Mouse (Mus musculus): Measurements from ENCODE around the gene Zc3h12a. TPM values are rescaled to one million over a fixed set of nuclear protein-coding genes. Genes with fewer than 3 reads are reported as not detected.

Zc3h12a gene
- polyA plus RNA-seq, 2 experiments = 0.39 to 0.79 TPM

DNA sequence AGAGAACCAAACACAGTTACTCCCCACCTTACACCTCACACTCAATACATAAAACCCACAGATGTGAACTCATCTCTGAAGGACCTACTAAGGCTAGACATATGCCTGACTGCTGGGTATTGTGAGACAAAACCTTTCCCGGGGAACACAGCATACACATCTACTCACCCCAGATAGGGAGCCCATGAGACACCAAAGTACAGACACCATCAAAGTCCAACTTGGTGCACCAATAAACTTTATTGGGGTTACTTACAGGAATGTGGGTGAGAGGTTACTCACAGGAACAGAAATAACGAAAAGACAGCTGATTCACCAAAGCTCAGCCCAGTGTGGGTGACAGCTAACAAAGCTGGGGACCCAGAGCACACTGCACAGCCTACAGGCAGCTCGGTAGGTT, 29.7 kb upstream of the Zc3h12a start:
- H3K36me3 ChIP-seq (replicated peaks; ENCODE audit: control insufficient read depth, insufficient read depth, low read depth) = no peaks in the 10 kb centered on the region
- no peak for ATAC-seq (ENCODE audit: insufficient read depth)
- no peak overlapping the region for H3K9ac ChIP-seq (replicated peaks)
- H3K4me3 ChIP-seq (ENCODE audit: insufficient read depth in 1 of 2, low read depth in 2 of 2, low read length in 2 of 2) = no peak overlapping the region
- H3K27me3 ChIP-seq (ENCODE audit: control insufficient read depth, insufficient read depth, low read length) = no peaks in the 10 kb centered on the region
- TF ChIP-seq CTCF (IDR thresholded peaks at IDR 0.05; ENCODE audit: low read depth) = no peak
- TF ChIP-seq EP300 (IDR thresholded peaks at IDR 0.05; ENCODE audit: low read depth) = no peak
- no peak overlapping the region for H3K4me2 ChIP-seq (ENCODE audit: low read depth)
- no peak overlapping the region for H3K27ac ChIP-seq
- H3K9me3 ChIP-seq (ENCODE audit: control insufficient read depth, low read length) = no peaks in the 10 kb centered on the region
- no peak for DNase-seq (ENCODE audit: low read depth in 3 of 3, low spot score in 3 of 3)
- H3K4me1 ChIP-seq (replicated peaks; ENCODE audit: control insufficient read depth in 2 of 2, insufficient read depth in 2 of 2, low read length in 1 of 2) = no peaks in the 10 kb centered on the region
- WGBS (ENCODE audit: insufficient replicate concordance) = 43% methylated on average over 3 of the region's 3 CpGs

DNA sequence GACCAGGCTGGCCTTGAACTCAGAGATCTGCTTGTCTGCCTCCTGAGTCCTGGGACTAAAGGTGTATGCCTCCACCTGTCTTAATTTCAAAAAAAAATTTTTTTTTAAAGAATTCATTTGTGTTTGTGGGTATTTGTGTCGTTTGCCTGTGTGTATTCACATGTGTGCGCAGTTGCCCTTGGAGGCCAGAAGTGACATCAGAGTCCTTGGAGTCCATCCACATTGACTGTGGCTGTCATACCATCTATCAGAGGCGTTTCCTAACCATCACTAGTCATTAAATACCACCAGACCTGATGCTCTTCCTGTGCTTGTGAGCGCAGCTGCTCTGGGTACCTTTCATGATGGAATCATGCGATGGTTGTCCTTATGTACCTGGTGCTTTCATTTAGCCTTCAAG, 28.0 kb upstream of the Zc3h12a start:
- DNase-seq (ENCODE audit: low read depth in 3 of 3, low spot score in 3 of 3) = no peak
- H3K9me3 ChIP-seq (ENCODE audit: control insufficient read depth, low read length) = no peaks in the 10 kb centered on the region
- no peak overlapping the region for H3K9ac ChIP-seq (replicated peaks)
- no peaks in the 10 kb centered on the region for H3K27me3 ChIP-seq (ENCODE audit: control insufficient read depth, insufficient read depth, low read length)
- TF ChIP-seq EP300 (IDR thresholded peaks at IDR 0.05; ENCODE audit: low read depth) (no peak), CTCF (IDR thresholded peaks at IDR 0.05; ENCODE audit: low read depth) (no peak)
- H3K4me2 ChIP-seq (ENCODE audit: low read depth) = no peak overlapping the region
- no peak for ATAC-seq (ENCODE audit: insufficient read depth)
- no peaks in the 10 kb centered on the region for H3K36me3 ChIP-seq (replicated peaks; ENCODE audit: control insufficient read depth, insufficient read depth, low read depth)
- no peaks in the 10 kb centered on the region for H3K4me1 ChIP-seq (replicated peaks; ENCODE audit: control insufficient read depth in 2 of 2, insufficient read depth in 2 of 2, low read length in 1 of 2)
- H3K4me3 ChIP-seq (ENCODE audit: insufficient read depth in 1 of 2, low read depth in 2 of 2, low read length in 2 of 2) = no peak overlapping the region
- WGBS (ENCODE audit: insufficient replicate concordance) = 74% methylated on average over 5 of the region's 5 CpGs
- no peak overlapping the region for H3K27ac ChIP-seq

DNA sequence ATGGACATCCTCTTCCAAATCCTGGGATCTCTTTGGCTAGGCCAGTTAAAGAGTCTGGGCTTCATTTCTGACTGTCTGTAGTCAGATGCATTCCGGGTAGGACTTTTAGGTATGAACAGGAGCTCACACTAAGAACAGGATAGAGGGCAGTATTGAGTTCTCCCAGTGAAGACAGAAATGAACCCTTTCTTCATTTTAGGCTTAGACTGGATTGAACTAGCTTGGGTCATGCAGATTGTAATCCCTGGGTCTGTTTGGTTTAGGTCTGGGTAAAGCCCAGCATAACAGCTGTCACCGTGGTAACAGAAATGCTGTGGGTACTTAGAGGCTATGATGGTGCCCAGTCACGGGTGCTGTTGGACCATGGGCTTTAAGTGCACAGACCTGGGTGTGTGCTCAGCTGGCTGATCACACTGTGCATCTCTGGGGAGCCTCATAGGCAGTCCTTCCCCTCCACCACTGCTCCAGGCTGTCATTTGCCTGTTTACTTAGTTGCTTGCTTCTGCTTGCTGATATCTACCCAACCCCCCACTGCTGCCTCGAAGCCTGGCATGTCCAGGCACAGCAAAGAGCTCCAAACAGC, 26.1 kb upstream of the Zc3h12a start:
- Histone ChIP-seq H3K27ac (no peak overlapping the region), H3K36me3 (replicated peaks; ENCODE audit: control insufficient read depth, insufficient read depth, low read depth) (no peaks in the 10 kb centered on the region), H3K4me1 (replicated peaks; ENCODE audit: control insufficient read depth in 2 of 2, insufficient read depth in 2 of 2, low read length in 1 of 2) (no peaks in the 10 kb centered on the region), H3K4me3 (ENCODE audit: insufficient read depth in 1 of 2, low read depth in 2 of 2, low read length in 2 of 2) (no peak overlapping the region), H3K9me3 (ENCODE audit: control insufficient read depth, low read length) (no peaks in the 10 kb centered on the region), H3K27me3 (ENCODE audit: control insufficient read depth, insufficient read depth, low read length) (no peaks in the 10 kb centered on the region), H3K4me2 (ENCODE audit: low read depth) (no peak overlapping the region), H3K9ac (replicated peaks) (no peak overlapping the region)
- ATAC-seq (ENCODE audit: insufficient read depth) (no peak), DNase-seq (ENCODE audit: low read depth in 3 of 3, low spot score in 3 of 3) (no peak)
- no peak for TF ChIP-seq EP300 (IDR thresholded peaks at IDR 0.05; ENCODE audit: low read depth)
- TF ChIP-seq CTCF (IDR thresholded peaks at IDR 0.05; ENCODE audit: low read depth) = no peak
- 46% methylated on average over 4 of the region's 4 CpGs for WGBS (ENCODE audit: insufficient replicate concordance)

DNA sequence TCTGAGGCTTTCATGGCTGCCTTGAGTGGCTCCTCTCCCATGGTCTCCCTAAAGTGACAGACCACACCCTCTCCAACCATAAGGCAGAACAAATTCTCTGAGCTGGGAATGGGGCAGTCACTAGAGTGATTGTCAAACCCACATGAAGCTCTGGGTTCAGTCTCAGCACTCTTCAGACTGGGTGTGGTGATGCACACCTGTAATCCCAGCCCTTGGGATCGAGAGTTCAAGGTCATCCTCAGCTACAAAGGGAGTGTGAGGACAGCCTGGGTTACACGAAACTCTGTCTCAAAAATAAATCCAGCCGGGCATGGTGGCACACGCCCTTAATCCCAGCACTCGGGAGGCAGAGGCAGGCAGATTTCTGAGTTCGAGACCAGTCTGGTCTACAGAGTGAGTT, 24.8 kb upstream of the Zc3h12a start:
- H3K9ac ChIP-seq (replicated peaks) = no peak overlapping the region
- DNase-seq (ENCODE audit: low read depth in 3 of 3, low spot score in 3 of 3) (no peak), ATAC-seq (ENCODE audit: insufficient read depth) (no peak)
- TF ChIP-seq CTCF (IDR thresholded peaks at IDR 0.05; ENCODE audit: low read depth) (no peak), EP300 (IDR thresholded peaks at IDR 0.05; ENCODE audit: low read depth) (no peak)
- whole genome bisulfite sequencing (ENCODE audit: insufficient replicate concordance) = 67% methylated on average over 6 of the region's 6 CpGs
- H3K4me2 ChIP-seq (ENCODE audit: low read depth) = no peak overlapping the region
- no peaks in the 10 kb centered on the region for H3K27me3 ChIP-seq (ENCODE audit: control insufficient read depth, insufficient read depth, low read length)
- H3K4me1 ChIP-seq (replicated peaks; ENCODE audit: control insufficient read depth in 2 of 2, insufficient read depth in 2 of 2, low read length in 1 of 2) = no peaks in the 10 kb centered on the region
- no peak overlapping the region for H3K27ac ChIP-seq
- H3K4me3 ChIP-seq (ENCODE audit: insufficient read depth in 1 of 2, low read depth in 2 of 2, low read length in 2 of 2) = no peak overlapping the region
- no peaks in the 10 kb centered on the region for H3K36me3 ChIP-seq (replicated peaks; ENCODE audit: control insufficient read depth, insufficient read depth, low read depth)
- no peaks in the 10 kb centered on the region for H3K9me3 ChIP-seq (ENCODE audit: control insufficient read depth, low read length)

DNA sequence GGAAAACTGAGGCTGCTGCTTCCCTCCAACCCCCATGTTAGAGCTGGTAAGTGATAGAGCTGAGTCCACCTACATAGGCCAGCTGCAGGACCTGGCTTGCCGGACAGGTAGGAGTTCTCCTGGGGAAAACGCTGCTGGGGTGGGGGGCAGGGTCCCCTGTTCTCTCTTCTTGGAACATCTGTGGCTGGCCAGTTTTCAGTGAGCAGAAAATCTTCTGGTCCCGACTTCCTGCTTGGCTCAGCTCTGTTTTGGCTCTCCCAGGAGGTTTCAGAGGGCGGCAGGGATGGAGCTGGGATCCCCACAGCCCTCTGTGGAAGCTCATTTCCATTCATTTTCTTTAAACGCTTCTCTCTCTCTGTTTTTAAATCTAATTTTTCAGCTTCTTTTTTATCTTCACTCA, 21.8 kb upstream of the Zc3h12a start:
- ATAC-seq (ENCODE audit: insufficient read depth) = no peak
- Histone ChIP-seq H3K9me3 (ENCODE audit: control insufficient read depth, low read length) (no peaks in the 10 kb centered on the region), H3K9ac (replicated peaks) (no peak overlapping the region), H3K27ac (no peak overlapping the region), H3K4me1 (replicated peaks; ENCODE audit: control insufficient read depth in 2 of 2, insufficient read depth in 2 of 2, low read length in 1 of 2) (no peaks in the 10 kb centered on the region), H3K36me3 (replicated peaks; ENCODE audit: control insufficient read depth, insufficient read depth, low read depth) (no peaks in the 10 kb centered on the region), H3K27me3 (ENCODE audit: control insufficient read depth, insufficient read depth, low read length) (no peaks in the 10 kb centered on the region), H3K4me3 (ENCODE audit: insufficient read depth in 1 of 2, low read depth in 2 of 2, low read length in 2 of 2) (no peak overlapping the region), H3K4me2 (ENCODE audit: low read depth) (no peak overlapping the region)
- TF ChIP-seq EP300 (IDR thresholded peaks at IDR 0.05; ENCODE audit: low read depth) = no peak
- TF ChIP-seq CTCF (IDR thresholded peaks at IDR 0.05; ENCODE audit: low read depth) = no peak
- WGBS (ENCODE audit: insufficient replicate concordance) = 38% methylated on average over 5 of the region's 5 CpGs
- no peak for DNase-seq (ENCODE audit: low read depth in 3 of 3, low spot score in 3 of 3)

All from liver, embryonic 14.5 days (tissue).